Mouse (Mus musculus) liver, embryonic 14.5 days (tissue): ENCODE results near the gene Plcb1.

ENCODE experiments used
- CTCF ChIP-seq: IDR thresholded peaks from 2 replicates; pipeline ENCODE4 v1.5.1; 2016; ENCODE audit warnings: antibody characterized with exemption, low read depth, control low read depth
- EP300 ChIP-seq: IDR thresholded peaks from 2 replicates; pipeline ENCODE4 v1.6.1; 2016; ENCODE audit warnings: antibody characterized with exemption, low read depth

DNA sequence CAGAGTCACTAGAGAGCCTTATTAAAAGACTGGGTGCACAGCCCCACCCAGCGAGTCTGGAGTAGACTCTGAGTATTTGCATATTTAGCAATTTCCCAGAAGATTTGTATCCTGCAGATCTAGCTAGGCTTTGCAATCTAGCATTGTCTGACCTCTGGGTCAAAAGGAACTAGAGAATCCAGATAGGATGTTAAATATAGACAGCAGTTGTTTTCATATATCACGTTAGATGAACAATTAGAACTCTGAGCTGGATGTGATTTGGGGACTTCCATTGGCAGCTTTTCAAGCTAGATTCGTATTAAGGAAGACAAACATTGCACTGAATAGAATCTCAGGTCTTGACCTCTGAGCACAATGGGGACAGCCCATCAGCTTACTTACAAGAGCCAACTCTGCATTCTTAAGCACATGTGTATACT is 439.7 kb downstream of the Plcb1 start:
- TF ChIP-seq CTCF, result no peak
- no peak for TF ChIP-seq EP300
